Mouse (Mus musculus): Measurements from ENCODE around the gene Lpgat1.

- TF ChIP-seq GATA1 (IDR thresholded peaks at IDR 0.05; ENCODE audit: borderline replicate concordance, low read length), result no peak
- TF ChIP-seq FLI1 (IDR thresholded peaks at IDR 0.05; ENCODE audit: low read length), result no peak
Measured at GRCm38 (mm10) chr1:191787379-191787778, 69.7 kb downstream of the Lpgat1 start.
